Mouse (Mus musculus): ENCODE measurements around the gene Ptgis. TPM values are rescaled to one million over a fixed set of nuclear protein-coding genes. Genes with fewer than 3 reads are reported as not detected.

Ptgis gene
- polyA plus RNA-seq, 1 experiment from 2014 or later = 2.7 TPM

GRCm38 (mm10) chr2:167254808-167255207 is 14.4 kb upstream of the Ptgis start:
- H3K9me3 ChIP-seq = no peaks in the 10 kb centered on the region
- H3K27me3 ChIP-seq = no peaks in the 10 kb centered on the region
- H3K4me1 ChIP-seq = peaks cover 4% of the 10 kb centered on the region; the same call in 1 of the 2 replicates
- no peak overlapping the region for H3K9ac ChIP-seq (replicated peaks)
- H3K27ac ChIP-seq (replicated peaks) = no peak overlapping the region
- H3K4me2 ChIP-seq (replicated peaks) = no peak overlapping the region
- H3K4me3 ChIP-seq = no peak overlapping the region
- 81% methylated on average over 6 of the region's 6 CpGs for WGBS
- ATAC-seq (replicated peaks) = no peak
- H3K36me3 ChIP-seq = no peaks in the 10 kb centered on the region

- H3K4me2 ChIP-seq (replicated peaks) = no peak overlapping the region
- no peak overlapping the region for H3K9ac ChIP-seq (replicated peaks)
- H3K4me3 ChIP-seq = no peak overlapping the region
- H3K27ac ChIP-seq (replicated peaks) = no peak overlapping the region
- no peaks in the 10 kb centered on the region for H3K36me3 ChIP-seq
- H3K27me3 ChIP-seq = no peaks in the 10 kb centered on the region
- WGBS = 68% methylated on average over 7 of the region's 7 CpGs
- peaks cover 4% of the 10 kb centered on the region; the same call in 1 of the 2 replicates for H3K4me1 ChIP-seq
- no peaks in the 10 kb centered on the region for H3K9me3 ChIP-seq
- no peak for ATAC-seq (replicated peaks)
These were observed 13.8 kb upstream of the Ptgis start for GRCm38 (mm10) chr2:167254185-167254584.

- WGBS = 90% methylated on average over 5 of the region's 5 CpGs
These were observed 13.1 kb upstream of the Ptgis start for GRCm38 (mm10) chr2:167253476-167253875.

GRCm38 (mm10) chr2:167252057-167252687 is 11.8 kb upstream of the Ptgis start:
- Histone ChIP-seq H3K9me3 (no peaks in the 10 kb centered on the region), H3K27ac (replicated peaks) (no peak overlapping the region), H3K9ac (replicated peaks) (no peak overlapping the region), H3K27me3 (no peaks in the 10 kb centered on the region), H3K4me1 (peaks cover 7% of the 10 kb centered on the region), H3K4me2 (replicated peaks) (no peak overlapping the region), H3K36me3 (no peaks in the 10 kb centered on the region), H3K4me3 (no peak overlapping the region)
- 48% methylated on average over 3 of the region's 3 CpGs for WGBS
- no peak for ATAC-seq (replicated peaks)

More at GRCm38 (mm10) chr2:167253476-167253875, 13.1 kb upstream of the Ptgis start:
- Histone ChIP-seq H3K9ac (replicated peaks) (no peak overlapping the region), H3K27me3 (no peaks in the 10 kb centered on the region), H3K4me1 (peaks cover 4% of the 10 kb centered on the region; the same call in 1 of the 2 replicates), H3K4me2 (replicated peaks) (no peak overlapping the region), H3K9me3 (no peaks in the 10 kb centered on the region), H3K4me3 (no peak overlapping the region), H3K27ac (replicated peaks) (no peak overlapping the region), H3K36me3 (no peaks in the 10 kb centered on the region)
- ATAC-seq (replicated peaks) = no peak

- 24% methylated on average over 7 of the region's 7 CpGs for WGBS
- ATAC-seq (replicated peaks) = no peak
- H3K4me3 ChIP-seq = no peak overlapping the region
- no peaks in the 10 kb centered on the region for H3K27me3 ChIP-seq
- H3K4me2 ChIP-seq (replicated peaks) = no peak overlapping the region
- H3K27ac ChIP-seq (replicated peaks) = no peak overlapping the region
- no peaks in the 10 kb centered on the region for H3K9me3 ChIP-seq
- no peaks in the 10 kb centered on the region for H3K36me3 ChIP-seq
- H3K9ac ChIP-seq (replicated peaks) = no peak overlapping the region
- peaks cover 7% of the 10 kb centered on the region for H3K4me1 ChIP-seq
These were observed 10.4 kb upstream of the Ptgis start for GRCm38 (mm10) chr2:167250736-167251337.

- Histone ChIP-seq H3K27ac (replicated peaks) (no peak overlapping the region), H3K4me2 (replicated peaks) (no peak overlapping the region), H3K4me3 (no peak overlapping the region), H3K9me3 (no peaks in the 10 kb centered on the region), H3K36me3 (no peaks in the 10 kb centered on the region), H3K4me1 (peaks cover 7% of the 10 kb centered on the region), H3K9ac (replicated peaks) (no peak overlapping the region), H3K27me3 (no peaks in the 10 kb centered on the region)
- no peak for ATAC-seq (replicated peaks)
- WGBS = 42% methylated on average over 11 of the region's 11 CpGs
These were observed 9.8 kb upstream of the Ptgis start for GRCm38 (mm10) chr2:167250003-167250735.

- WGBS = 80% methylated on average over 3 of the region's 3 CpGs
- no peaks in the 10 kb centered on the region for H3K36me3 ChIP-seq
- no peaks in the 10 kb centered on the region for H3K27me3 ChIP-seq
- no peak overlapping the region for H3K4me2 ChIP-seq (replicated peaks)
- H3K4me1 ChIP-seq = peaks cover 7% of the 10 kb centered on the region
- H3K27ac ChIP-seq (replicated peaks) = no peak overlapping the region
- no peak overlapping the region for H3K9ac ChIP-seq (replicated peaks)
- no peak for ATAC-seq (replicated peaks)
- H3K4me3 ChIP-seq = no peak overlapping the region
- H3K9me3 ChIP-seq = no peaks in the 10 kb centered on the region
These were observed 9.2 kb upstream of the Ptgis start for GRCm38 (mm10) chr2:167249591-167249990.

GRCm38 (mm10) chr2:167247823-167248222 is 7.4 kb upstream of the Ptgis start:
- no peaks in the 10 kb centered on the region for H3K36me3 ChIP-seq
- no peak overlapping the region for H3K27ac ChIP-seq (replicated peaks)
- no peaks in the 10 kb centered on the region for H3K27me3 ChIP-seq
- H3K9ac ChIP-seq (replicated peaks) = no peak overlapping the region
- H3K9me3 ChIP-seq = no peaks in the 10 kb centered on the region
- peaks cover 7% of the 10 kb centered on the region for H3K4me1 ChIP-seq
- WGBS = 28% methylated on average over 2 of the region's 2 CpGs
- H3K4me3 ChIP-seq = no peak overlapping the region
- H3K4me2 ChIP-seq (replicated peaks) = no peak overlapping the region
- no peak for ATAC-seq (replicated peaks)

- no peak overlapping the region for H3K4me2 ChIP-seq (replicated peaks)
- H3K4me3 ChIP-seq = no peak overlapping the region
- H3K9ac ChIP-seq (replicated peaks) = no peak overlapping the region
- WGBS = 77% methylated on average over 7 of the region's 7 CpGs
- no peak overlapping the region for H3K27ac ChIP-seq (replicated peaks)
- H3K4me1 ChIP-seq = peaks cover 7% of the 10 kb centered on the region
- no peaks in the 10 kb centered on the region for H3K9me3 ChIP-seq
- no peak for ATAC-seq (replicated peaks)
- no peaks in the 10 kb centered on the region for H3K36me3 ChIP-seq
- H3K27me3 ChIP-seq = no peaks in the 10 kb centered on the region
These were observed 6.3 kb upstream of the Ptgis start for GRCm38 (mm10) chr2:167246704-167247103.

GRCm38 (mm10) chr2:167244892-167245291 is 4.5 kb upstream of the Ptgis start:
- Histone ChIP-seq H3K36me3 (no peaks in the 10 kb centered on the region), H3K4me1 (peaks cover 11% of the 10 kb centered on the region), H3K27me3 (peaks cover 5% of the 10 kb centered on the region; the same call in 1 of the 2 replicates), H3K9me3 (no peaks in the 10 kb centered on the region), H3K4me3 (no peak overlapping the region), H3K27ac (replicated peaks) (no peak overlapping the region), H3K4me2 (replicated peaks) (no peak overlapping the region), H3K9ac (replicated peaks) (no peak overlapping the region)
- no peak for ATAC-seq (replicated peaks)
- 80% methylated on average over 4 of the region's 4 CpGs for WGBS

- Histone ChIP-seq H3K9ac (replicated peaks) (no peak overlapping the region), H3K4me2 (replicated peaks) (no peak overlapping the region), H3K4me3 (no peak overlapping the region), H3K4me1 (peaks cover 12% of the 10 kb centered on the region), H3K27ac (replicated peaks) (no peak overlapping the region), H3K27me3 (peaks cover 8% of the 10 kb centered on the region; the same call in 1 of the 2 replicates), H3K9me3 (no peaks in the 10 kb centered on the region), H3K36me3 (no peaks in the 10 kb centered on the region)
- ATAC-seq (replicated peaks) = no peak
- 90% methylated on average over 4 of the region's 4 CpGs for WGBS
These were observed 3.6 kb upstream of the Ptgis start for GRCm38 (mm10) chr2:167243831-167244563.

- 35% methylated on average over 12 of the region's 12 CpGs for WGBS
These were observed 1.1 kb downstream of the Ptgis start for GRCm38 (mm10) chr2:167239262-167239661.

More at GRCm38 (mm10) chr2:167239262-167239661, 1.1 kb downstream of the Ptgis start:
- Histone ChIP-seq H3K4me3 (no peak overlapping the region), H3K9me3 (no peaks in the 10 kb centered on the region), H3K36me3 (no peaks in the 10 kb centered on the region), H3K4me1 (peaks cover 8% of the 10 kb centered on the region), H3K9ac (replicated peaks) (no peak overlapping the region), H3K4me2 (replicated peaks) (no peak overlapping the region), H3K27me3 (peaks cover 15% of the 10 kb centered on the region), H3K27ac (replicated peaks) (no peak overlapping the region)
- no peak for ATAC-seq (replicated peaks)

Measured in forebrain, embryonic 15.5 days (tissue).